Mouse (Mus musculus) right cerebral cortex, postnatal 10 days (tissue): ENCODE data around the gene Macrod2.
A peak's percentile ranks its signal among the peaks of the same experiment; 100 is the strongest.

ENCODE experiments used
- DNase-seq, 2 experiments: peaks; one replicate each; pipeline ENCODE4 v3.0.0; 2021; ENCODE audit warnings: low spot score in 2 of 2

Gene Macrod2

GRCm38 (mm10) chr2:142344021-142344420 is 1948.9 kb downstream of the Macrod2 start:
- DNase-seq = no peak

- no peak for DNase-seq
These were observed 1949.6 kb downstream of the Macrod2 start for GRCm38 (mm10) chr2:142344758-142345157.

GRCm38 (mm10) chr2:142349805-142350204 is 1954.7 kb downstream of the Macrod2 start:
- DNase-seq = no peak

GRCm38 (mm10) chr2:142362888-142363287 is 1967.8 kb downstream of the Macrod2 start:
- DNase-seq = peak; percentile 57 to 70

GRCm38 (mm10) chr2:142373978-142374377 is 1978.9 kb downstream of the Macrod2 start:
- DNase-seq = no peak

- DNase-seq = no peak
These were observed 1985.5 kb downstream of the Macrod2 start for GRCm38 (mm10) chr2:142380563-142380962.

GRCm38 (mm10) chr2:142381081-142381579 is 1986.0 kb downstream of the Macrod2 start:
- DNase-seq = no peak

GRCm38 (mm10) chr2:142393546-142393945 is 1998.4 kb downstream of the Macrod2 start:
- no peak for DNase-seq

- no peak for DNase-seq
These were observed 2004.4 kb downstream of the Macrod2 start for GRCm38 (mm10) chr2:142399490-142399889.

GRCm38 (mm10) chr2:142400781-142401180 is 2005.7 kb downstream of the Macrod2 start:
- DNase-seq = peak; percentile 37 to 55

- DNase-seq = no peak
These were observed 2006.2 kb downstream of the Macrod2 start for GRCm38 (mm10) chr2:142401359-142401758.

- peak; percentile 50 to 79 for DNase-seq
These were observed 2008.3 kb downstream of the Macrod2 start for GRCm38 (mm10) chr2:142403394-142403793.

GRCm38 (mm10) chr2:142404321-142404720 is 2009.2 kb downstream of the Macrod2 start:
- no peak for DNase-seq

GRCm38 (mm10) chr2:142407341-142407740 is 2012.2 kb downstream of the Macrod2 start:
- no peak for DNase-seq

GRCm38 (mm10) chr2:142410124-142410523 is 2015.0 kb downstream of the Macrod2 start:
- no peak for DNase-seq

- no peak for DNase-seq
These were observed 2038.0 kb downstream of the Macrod2 start for GRCm38 (mm10) chr2:142433126-142433525.

- no peak for DNase-seq
These were observed 2039.6 kb downstream of the Macrod2 start for GRCm38 (mm10) chr2:142434731-142435130.

GRCm38 (mm10) chr2:142437606-142438461 is 2042.7 kb downstream of the Macrod2 start:
- peak; percentile 75 to 78 for DNase-seq
